Mouse (Mus musculus) left cerebral cortex, adult 9 months (tissue): ENCODE data around the gene Clec4n.
"Not testable (repeated sequence)": the region's sequence is repeated elsewhere in the genome, so short reads cannot be mapped to it uniquely, and the experiment has no call there.

ENCODE experiments used
- DNase-seq, 2 experiments: peaks; one replicate each; pipeline ENCODE4 v3.0.0; 2022; ENCODE audit warnings: low spot score in 2 of 2

Gene Clec4n

DNA sequence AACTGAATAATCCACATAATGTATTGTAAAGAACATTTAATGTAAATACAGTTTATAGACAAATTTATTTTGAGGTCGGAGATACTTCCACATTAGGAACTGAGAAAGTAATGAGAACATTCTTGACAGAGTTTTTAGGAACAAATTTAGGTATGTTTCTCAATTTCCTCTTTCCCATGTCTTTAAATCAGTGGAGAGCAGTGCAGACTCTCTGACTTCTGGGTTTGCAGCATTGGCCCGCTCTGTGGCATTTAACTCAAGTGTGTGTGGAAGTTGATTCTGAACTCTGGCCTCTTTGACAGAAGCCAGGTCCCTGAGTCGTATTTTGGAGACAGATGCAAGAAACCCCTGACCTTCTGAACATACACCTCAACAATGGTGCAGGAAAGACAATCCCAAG, at the start of gene Clec4n:
Gene Clec4n, plus strand, starts transcription at position 200 of the 400 bp plus-strand sequence.
- no peak for DNase-seq

DNA sequence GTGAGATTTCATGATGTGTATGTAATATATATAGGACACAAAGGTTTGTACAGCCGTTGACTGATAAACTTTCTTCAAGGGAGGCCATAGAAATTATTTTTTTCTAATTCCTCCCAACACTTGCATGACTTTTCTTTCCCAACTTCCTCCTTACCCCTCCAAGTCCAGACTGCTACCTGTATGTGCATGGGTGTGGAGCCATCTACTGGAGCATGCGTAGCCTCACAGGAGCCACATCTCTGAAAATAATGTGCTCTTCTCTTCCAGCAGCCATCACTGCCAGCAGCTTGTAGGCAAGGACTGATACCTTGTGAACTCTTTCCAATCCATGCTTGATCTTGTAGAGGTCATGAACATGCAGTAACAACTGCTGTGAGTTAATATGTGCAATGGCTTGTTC, 44.8 kb upstream of the Clec4n start:
- not testable (repeated sequence) for DNase-seq

- DNase-seq = no peak
Observed at GRCm38 (mm10) chr6:123207187-123208076, 22.2 kb upstream of the Clec4n start.

- DNase-seq = not testable (repeated sequence)
Observed at GRCm38 (mm10) chr6:123208077-123208439, 21.6 kb upstream of the Clec4n start.

GRCm38 (mm10) chr6:123211726-123212125, 17.9 kb upstream of the Clec4n start:
- DNase-seq = no peak

- no peak for DNase-seq
Observed at GRCm38 (mm10) chr6:123227519-123228166, 2.0 kb upstream of the Clec4n start.

- DNase-seq = no peak
Observed at GRCm38 (mm10) chr6:123231149-123231548, 1.5 kb downstream of the Clec4n start.

DNA sequence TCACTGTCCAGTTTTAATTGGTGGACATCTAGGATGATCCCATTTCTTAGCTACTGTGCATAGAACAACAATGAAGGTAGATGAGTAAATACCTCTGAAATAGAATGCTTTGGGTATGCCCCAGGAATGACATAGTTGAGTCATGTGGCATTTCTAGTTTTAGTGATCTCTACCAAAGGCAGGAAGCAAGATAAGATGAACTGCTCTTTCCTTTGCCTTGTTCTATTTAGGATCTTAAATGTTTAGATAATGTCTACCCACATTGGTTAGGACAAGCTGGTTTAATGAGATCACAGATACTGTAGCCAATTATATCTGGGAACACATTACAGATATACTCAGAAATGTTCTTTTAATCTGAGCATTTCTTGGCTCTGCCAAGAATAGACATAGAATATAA, 7.9 kb downstream of the Clec4n start:
- DNase-seq = no peak

GRCm38 (mm10) chr6:123244201-123244600, 14.6 kb downstream of the Clec4n start:
- DNase-seq = no peak

DNA sequence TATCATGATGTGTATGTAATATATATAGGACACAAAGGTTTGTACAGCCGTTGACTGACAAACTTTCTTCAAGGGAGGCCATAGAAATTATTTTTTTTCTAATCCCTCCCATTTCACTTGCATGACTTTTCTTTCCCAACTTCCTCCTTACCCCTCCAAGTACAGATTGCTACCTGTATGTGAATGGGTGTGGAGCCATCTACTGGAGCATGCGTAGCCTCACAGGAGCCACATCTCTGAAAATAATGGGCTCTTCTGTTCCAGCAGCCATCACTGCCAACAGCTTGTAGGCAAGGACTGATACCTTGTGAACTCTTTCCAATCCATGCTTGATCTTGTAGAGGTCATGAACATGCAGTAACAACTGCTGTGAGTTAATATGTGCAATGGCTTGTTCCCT, 19.2 kb downstream of the Clec4n start:
- not testable (repeated sequence) for DNase-seq

DNA sequence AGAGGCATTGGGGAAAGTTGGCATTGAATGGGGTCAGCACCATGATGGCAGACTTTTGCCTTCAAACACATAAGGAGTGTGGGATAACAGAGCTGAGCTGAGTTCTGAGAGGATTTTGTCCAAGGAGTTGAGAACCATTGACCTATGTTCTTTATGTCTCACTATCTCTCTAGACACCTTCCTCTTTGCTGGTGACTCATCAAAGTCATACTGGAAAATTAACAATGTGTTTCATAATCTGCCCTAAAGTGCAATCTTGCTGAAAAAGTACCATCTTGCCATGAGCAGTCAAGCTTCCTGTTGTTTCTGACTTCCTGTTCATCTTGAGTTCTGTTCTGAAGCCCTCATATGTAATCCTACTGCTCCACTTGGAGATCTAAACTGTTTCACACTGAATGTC, 23.1 kb downstream of the Clec4n start:
- no peak for DNase-seq

GRCm38 (mm10) chr6:123258946-123259345, 29.3 kb downstream of the Clec4n start:
- DNase-seq = no peak

- DNase-seq = no peak
Observed at GRCm38 (mm10) chr6:123259889-123260603, 30.4 kb downstream of the Clec4n start.

GRCm38 (mm10) chr6:123260868-123261267, 31.2 kb downstream of the Clec4n start:
- no peak for DNase-seq

GRCm38 (mm10) chr6:123261555-123262161, 32.0 kb downstream of the Clec4n start, which contains the start of gene Clec4d:
Gene Clec4d, plus strand, starts transcription at chr6:123262111.
- no peak for DNase-seq

GRCm38 (mm10) chr6:123264194-123264593, 34.6 kb downstream of the Clec4n start:
- DNase-seq = no peak

GRCm38 (mm10) chr6:123265809-123266208, 36.2 kb downstream of the Clec4n start:
- no peak for DNase-seq

DNA sequence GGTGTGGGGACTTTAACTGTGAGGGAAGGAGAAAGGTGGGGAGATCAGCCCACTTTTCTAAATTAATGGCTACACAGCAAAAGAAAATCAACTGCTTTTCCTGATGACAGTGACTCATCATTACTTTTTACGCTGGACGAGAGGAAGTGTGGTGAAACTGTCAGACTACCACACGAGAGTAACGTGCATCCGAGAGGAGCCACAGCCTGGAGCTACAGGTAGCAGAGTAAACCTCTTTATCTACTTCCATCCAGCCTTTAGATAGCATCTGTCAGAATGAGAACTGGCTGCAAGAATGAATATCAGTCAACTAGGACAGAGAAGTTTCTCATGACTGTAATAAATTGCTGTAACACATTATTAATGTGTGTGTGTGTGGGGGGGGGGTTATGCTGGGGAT, 37.3 kb downstream of the Clec4n start:
- DNase-seq = no peak

DNA sequence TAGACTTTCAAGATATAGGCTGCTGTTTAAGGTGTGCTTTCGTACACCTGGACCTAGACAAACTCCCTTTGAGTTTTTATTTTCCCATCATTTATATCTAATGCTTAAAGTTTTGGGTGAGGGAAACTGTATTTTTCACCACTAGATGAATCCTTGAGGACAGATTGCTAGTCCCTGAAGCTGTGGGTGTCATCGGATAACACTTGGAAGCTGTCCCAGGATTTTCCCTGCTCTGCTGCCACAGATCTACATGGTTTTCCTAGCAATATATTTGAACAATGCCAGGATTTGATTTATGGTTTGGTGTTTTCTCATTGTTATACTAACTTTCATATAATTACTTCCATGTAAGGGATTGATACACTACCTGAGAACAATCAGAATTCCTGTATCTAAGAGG, 49.8 kb downstream of the Clec4n start:
- DNase-seq = peak in 1 of 2 experiments; percentile 12

GRCm38 (mm10) chr6:123286311-123286710, 56.7 kb downstream of the Clec4n start:
- DNase-seq = no peak

DNA sequence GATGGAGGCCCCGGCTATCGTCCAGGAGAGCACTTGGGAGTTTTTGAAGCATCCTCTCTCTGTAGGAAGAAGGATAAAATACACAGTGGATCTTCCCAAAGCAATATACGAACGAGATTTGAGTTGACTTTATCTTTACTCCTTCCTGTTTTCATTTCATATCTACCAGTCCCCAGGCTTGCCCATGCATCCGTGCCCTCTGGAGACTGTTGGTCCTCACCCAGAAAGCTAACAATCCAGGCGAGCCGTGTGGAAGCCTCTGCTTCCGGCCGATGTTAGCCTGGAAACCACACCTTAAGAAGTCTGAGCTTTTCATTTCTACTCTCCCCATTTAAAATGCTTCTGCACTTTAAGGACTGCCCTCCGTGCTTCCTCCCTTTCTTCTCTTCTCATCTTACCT, 59.3 kb downstream of the Clec4n start:
- DNase-seq = no peak

- no peak for DNase-seq
Observed at GRCm38 (mm10) chr6:123289753-123290152, 60.1 kb downstream of the Clec4n start, which contains the start of gene Clec4e. Gene Clec4e, minus strand, starts transcription at chr6:123289870.
